Mouse (Mus musculus): ENCODE results near the gene Polr1d.
A peak's percentile ranks its signal among the peaks of the same experiment; 100 is the strongest.

Gene Polr1d

GRCm38 (mm10) chr5:147154806-147155371, 78.0 kb downstream of the Polr1d start:
- no peak for DNase-seq

GRCm38 (mm10) chr5:147155449-147156133, 78.7 kb downstream of the Polr1d start:
- no peak for DNase-seq

GRCm38 (mm10) chr5:147156376-147156775, 79.5 kb downstream of the Polr1d start:
- no peak for DNase-seq

- no peak for DNase-seq
These were observed 80.6 kb downstream of the Polr1d start for GRCm38 (mm10) chr5:147157441-147157840.

- DNase-seq = peak; percentile 16
These were observed 82.5 kb downstream of the Polr1d start for GRCm38 (mm10) chr5:147159320-147159719.

GRCm38 (mm10) chr5:147159792-147160191, 82.9 kb downstream of the Polr1d start:
- no peak for DNase-seq
